Mouse (Mus musculus): Measurements from ENCODE around the gene Asz1.

The Asz1 gene

DNA sequence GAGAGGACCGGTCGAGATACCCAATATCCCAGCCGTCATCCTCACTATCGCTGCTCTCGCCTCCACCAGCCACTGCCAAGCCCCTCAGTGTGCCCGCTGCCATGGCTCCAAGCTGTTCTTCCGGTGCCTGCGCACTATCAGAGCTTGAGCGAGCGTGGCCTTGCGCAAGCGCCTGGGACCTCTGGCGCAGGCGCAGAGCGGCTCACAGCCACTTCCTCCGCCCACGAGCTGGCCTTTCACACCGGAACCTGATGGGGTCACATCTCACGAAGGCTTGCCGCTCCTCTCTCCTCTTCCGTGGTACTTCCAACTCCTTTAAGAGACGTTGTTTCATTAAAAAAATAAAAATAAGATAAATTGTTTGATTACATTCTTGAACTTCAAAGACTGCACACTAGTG is at the start of gene Asz1:
TSS of gene Asz1 (minus strand) at position 128 of the 400 bp plus-strand sequence.
- no peak for DNase-seq

DNA sequence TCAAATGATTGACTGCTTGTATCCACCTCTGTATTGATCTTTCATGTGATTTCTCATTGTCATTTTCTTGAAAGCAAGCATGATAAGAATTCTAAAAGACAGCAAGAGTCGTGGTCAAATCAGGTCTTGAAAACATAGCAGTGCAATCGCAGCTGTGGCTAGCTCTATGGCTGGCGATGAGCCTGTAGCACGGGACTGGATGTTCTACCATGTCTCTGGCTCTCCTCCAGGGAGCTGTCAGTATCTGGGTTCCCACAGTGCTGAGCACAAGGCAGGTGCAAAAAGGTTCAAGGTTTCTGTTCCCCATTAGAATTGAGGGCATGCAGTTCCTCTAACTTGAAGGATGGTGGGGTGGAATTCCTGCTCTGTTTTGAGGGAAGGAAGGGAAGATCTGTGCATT is 44.2 kb upstream of the Asz1 start:
- no peak for DNase-seq

DNA sequence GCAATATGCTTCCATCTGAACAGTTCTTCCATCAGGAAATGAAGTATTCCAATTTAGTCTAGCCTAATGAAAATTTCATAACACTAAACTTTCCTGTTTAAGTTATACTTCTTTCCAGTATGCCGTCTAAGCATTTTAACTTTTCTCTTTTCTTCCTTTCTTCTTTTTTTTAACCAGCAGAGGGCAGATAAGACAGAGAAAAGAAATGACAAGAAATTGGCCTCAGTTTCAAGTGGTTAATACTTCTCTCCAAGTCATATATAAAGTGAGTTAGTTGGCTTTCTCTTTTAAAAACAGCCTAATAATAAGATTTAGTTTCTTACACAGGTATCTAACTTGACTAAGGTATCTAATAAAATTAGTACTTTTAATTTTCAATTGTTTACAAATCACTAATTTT is 26.4 kb upstream of the Asz1 start:
- no peak for DNase-seq

GRCm38 (mm10) chr6:18128059-18128458 is 19.2 kb upstream of the Asz1 start:
- DNase-seq, result no peak

DNA sequence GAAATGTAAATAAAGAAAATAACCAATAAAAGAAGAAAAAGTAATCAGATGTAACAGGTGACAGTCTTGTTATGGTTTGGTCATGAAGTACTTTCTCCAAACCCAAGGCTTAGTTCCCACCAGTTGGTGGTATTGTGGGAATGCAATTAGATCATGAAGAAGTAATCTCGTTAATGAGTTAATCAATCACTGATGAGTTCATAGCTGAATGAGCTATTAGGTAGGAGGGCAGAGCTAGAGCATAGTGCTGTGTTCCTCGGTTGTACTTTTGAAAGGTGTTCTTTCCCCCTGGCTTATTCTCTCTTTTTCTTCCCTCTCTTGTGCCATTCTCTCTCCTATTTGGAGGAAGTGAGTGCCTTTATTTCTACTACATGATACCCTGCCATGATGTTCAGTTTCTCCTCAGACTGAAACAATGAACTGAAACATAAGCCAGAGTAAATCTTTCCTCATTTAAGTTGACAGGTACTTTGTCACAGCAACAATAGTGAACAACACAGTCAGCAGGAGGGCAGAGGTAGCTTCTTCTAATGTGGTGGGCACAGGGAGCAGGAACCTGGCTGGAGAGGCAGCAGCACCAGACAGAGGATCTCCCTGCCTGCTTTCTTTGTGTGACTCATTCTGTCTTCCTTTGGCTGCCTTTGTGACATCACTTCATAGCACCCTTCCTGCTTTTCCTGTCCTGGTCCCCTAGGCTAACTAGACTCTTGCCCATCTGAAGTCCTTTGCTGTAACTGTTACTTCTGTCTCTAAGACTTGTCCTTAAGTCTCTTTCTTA is 18.5 kb upstream of the Asz1 start:
- no peak for DNase-seq

DNA sequence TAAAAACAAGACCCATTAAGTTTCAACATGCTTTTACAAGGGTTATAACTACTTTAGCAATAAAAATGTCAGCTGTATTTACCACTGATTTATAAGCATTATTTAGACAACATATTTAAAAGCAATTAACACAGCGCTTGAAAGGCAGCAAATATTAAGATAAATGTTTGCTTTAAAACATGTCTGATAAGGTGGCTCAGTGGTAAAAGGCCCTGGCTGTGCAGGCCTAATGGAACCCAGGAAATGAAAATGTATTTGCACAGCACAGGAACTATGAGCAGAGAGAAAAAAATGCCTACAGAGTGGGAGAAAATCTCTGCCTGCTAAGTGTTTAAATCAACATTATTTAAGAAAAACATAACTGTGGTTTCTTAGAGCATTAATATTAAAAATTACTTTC is 12.0 kb downstream of the Asz1 start:
- DNase-seq, result no peak

DNA sequence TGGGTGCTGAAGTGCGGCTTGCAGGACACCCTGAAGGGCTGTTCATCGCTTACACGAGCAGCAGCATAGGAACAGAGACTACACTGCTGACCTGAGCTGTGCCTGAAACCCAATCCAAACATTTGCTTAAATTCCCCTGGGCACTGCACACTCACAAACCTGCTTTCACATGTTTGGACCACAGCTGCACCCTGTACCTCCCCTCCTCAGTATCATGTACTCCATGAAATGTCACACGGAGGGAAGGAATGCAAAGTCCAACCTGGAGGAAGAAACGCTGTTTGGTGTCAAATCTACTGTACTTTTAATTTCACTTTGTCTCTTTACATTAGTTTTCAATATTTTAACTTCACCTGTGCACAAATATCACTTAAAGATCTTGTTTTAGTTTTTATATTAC is 19.8 kb downstream of the Asz1 start:
- no peak for DNase-seq

- no peak for DNase-seq
Measured at GRCm38 (mm10) chr6:18087160-18087804, 21.6 kb downstream of the Asz1 start.

DNA sequence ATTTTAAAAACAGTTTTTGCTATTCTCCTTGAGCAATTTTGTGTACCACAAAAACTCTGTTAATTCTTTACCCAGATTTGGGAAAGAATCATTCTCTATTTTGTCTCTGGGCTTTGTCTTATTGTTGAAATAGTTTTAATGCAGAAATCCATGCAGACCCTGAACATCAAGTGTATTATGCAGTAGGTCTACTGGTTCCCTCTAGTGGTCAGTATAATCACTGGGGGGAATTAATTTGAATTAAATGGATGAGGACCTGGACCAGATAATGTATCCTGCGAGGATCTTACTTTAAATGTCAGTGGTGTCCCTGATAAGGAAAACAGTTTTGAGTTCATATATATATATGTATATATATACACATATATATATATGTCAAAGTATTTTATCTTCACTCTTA is 30.2 kb downstream of the Asz1 start:
- no peak for DNase-seq

DNA sequence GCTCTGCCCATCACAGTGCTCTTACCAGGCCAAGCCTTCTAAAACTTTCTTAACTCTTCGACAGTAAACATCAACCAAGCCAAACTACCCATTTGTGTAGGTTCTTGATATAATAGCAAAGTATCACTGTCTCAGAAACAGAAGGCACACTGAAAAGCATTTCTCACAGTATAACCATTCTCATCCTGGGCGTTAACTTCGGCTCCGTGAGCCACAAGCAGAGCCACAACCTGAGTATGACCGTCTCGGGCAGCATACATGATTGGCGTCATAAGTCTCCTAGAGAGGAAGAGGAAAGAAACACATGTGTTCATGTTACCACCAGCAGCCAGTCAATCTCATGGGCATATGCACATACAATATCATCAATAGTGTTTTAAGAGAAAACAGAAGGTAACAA is 31.9 kb downstream of the Asz1 start:
- DNase-seq, result no peak

DNA sequence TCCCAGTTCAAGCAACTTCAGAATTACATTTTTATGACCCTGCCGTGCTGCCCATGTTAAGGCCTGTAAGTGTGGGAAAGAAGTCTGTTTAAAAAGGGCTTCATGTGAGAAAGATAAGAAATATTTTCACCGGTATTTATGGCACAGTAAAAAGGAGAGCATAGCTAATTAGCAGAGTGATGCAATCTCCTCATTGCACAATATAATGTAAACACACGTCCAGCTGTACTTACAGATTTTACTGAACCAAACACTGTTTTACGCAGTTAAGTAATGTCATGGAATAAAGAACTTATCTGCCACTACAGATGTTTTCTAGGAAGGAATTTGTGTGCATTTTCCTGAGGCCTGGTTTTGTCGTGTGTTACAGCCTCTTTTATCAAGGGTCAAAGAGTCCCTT is 32.3 kb downstream of the Asz1 start:
- no peak for DNase-seq

DNA sequence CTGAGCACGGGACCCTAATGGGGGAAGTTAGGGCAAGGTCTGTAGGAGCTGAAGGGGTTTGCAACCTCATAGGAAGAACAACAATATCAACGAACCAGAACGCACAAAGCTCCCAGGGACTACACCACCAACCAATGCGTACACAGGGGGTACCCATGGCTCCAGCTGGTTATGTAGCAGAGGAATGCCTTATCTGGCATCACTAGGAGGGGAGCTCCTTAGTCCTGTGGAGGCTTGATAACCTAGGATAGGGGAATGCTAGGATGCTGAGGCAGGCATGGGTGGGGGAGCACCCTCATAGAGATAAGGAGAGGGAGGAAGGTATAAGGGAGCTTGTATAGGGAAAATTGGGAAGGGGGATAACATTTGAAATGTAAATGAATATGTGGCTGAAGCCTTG is 51.0 kb downstream of the Asz1 start:
- DNase-seq, result no peak

DNA sequence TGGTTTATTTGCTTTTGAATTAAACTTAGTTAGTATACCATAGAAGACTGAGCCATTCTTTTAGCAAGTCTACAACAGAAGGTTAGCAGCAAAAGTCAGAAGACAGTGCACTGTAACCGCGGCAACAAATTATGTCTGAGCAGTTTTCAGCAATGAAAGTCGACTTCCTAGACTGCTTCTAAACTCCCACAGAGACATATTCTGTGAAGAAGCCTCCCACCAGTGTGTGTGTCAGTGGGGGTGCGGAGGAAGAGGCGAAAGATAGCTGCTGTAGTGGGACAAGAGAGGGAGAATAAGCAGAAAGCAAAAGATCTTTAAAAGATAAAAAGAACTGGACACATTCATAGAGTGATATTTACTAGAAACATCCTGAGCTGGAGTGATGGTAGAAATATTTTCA is 57.2 kb downstream of the Asz1 start:
- peak; percentile 35 for DNase-seq

DNA sequence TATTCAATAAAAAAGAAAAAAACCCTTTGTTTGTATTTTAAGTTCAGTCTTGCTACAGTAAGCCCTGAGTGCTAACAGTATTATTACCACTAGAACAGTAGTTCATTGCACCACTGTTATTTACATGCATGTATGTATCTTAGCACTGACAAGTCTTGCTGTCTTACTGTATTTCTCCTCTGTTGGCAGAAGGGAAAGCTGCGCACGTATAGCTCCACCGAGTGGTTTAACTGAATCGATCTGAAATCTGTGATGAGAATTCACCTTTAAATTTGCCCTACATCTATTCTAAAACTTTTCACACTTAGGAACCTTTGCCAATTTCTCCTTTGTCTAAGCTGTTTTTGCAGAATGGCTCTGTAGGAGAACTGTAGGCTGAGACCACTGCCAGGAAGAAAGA is 64.6 kb downstream of the Asz1 start:
- DNase-seq, result no peak

DNA sequence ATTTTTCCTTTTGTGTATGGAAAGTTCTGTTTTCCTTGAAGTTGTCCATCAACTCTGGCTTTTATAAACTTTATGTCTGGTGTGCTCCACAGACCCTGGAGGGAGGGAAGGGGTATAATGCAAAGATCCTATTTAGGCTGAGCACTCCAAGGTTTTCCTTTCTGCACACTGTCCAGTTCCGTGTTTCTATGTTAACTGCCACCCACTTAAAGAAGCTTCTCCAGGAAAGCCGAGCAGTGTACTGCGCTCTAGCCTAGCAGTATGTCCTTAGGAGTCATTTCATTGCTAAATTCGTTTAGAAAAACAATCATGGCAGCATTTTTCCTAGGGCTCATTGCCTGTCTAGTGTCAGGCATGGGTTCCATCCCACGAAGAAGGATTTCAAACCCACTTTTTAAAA is 65.7 kb downstream of the Asz1 start:
- DNase-seq, result no peak

- DNase-seq, result no peak
Measured at GRCm38 (mm10) chr6:18032271-18032670, 76.6 kb downstream of the Asz1 start.

DNA sequence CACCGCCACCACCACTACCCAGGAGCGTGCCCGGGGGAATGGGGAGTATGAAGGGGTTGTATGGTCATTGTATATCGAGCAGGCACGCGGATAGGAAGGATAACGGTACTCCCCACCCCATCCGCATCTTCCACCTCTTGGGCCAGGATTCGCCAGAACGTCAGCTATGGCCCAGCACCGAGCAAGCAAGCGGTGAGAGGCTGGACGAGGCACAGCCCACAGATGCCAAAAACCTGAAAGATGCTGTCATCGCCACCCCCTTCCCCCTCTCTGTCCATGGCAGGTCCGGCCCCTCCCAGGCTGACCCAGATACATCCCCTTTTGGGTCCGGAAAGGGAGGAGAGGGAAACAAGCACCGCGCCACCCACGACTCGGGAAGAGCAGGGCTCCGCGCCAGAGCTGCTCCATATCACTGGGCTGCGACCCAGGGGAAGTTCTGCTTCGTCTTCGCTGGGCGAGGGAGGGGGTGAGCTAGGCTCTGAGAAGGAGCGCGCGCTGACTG is 77.3 kb downstream of the Asz1 start:
- DNase-seq, result peak; percentile 60

DNA sequence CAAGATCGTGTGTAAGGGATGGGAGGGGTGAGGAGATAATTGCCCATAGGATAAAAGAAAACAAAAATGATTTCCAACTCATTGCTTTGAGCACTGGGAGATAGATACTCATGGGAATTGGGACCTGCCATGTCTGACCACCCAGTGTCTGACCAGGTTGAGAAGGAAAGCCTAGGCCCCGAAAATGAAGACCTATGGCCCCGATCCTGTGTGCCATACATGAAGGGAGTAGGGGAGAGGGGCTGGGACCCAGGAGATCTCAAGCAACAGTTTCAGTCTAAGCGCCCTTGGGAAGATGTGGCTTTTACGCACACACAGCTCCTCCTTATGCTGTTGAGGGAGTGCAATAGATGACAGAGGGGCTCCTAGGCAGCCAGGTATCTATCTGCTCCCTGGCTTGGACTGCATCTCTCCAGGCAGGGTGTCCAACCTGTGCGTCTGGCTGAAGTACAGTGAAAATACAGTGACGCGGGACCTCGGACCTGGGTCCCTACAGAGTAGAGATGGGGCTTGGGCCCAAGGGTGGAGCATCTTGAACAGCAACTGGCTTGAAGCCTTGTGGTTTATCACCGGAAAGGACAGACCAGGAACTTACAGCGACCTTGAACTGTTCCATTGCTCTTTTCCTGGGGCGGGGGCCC is 77.9 kb downstream of the Asz1 start:
- peak; percentile 16 for DNase-seq

DNA sequence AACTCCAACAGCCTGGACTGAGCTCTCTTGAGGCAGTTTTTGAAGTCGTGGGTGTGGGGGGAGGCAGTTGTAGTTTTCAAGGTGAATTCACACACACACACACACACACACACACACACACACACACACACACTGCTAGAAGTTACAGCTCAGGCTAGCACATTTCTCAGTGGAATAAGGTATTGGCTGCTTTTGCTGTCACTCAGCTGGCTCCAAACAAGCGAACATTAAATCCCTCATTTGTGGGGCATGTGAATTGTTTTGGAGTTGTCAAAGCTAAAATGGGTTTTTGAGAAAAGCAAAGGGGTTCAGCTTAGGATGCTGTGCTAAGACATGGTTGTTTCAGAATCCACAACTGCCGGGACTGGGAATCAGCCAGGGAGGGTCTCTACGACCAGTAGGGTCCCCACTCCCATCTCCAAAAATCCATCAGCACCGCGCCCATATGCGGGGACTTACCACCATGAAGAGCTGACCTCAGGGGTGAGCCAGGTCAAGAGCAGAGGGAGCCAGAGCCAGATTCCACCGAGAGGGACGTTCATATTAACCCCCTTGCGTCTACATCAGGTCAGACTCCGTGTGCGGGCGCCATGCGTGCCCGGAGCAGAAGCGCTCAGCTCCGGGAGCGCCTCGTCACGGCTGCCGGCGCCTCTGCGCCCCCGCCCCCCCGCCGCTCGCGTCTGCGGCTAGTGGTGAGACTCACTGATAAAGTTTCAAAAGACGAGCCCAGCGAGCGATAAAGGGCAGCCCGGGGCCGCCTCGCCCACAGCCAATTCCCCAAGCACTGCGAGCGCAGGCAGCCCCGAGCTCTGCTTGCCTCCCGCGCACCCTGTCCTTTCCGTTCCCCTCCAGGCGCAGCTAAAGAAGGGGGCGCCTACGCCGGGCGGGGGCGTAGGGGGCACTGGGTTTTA is 78.9 kb downstream of the Asz1 start, which contains the start of gene Wnt2:
TSS of gene Wnt2 (minus strand) at position 840 of the 911 bp plus-strand sequence.
- peak; percentile 11 for DNase-seq

GRCm38 (mm10) chr6:18024133-18024794 is 84.6 kb downstream of the Asz1 start:
- DNase-seq, result no peak

DNA sequence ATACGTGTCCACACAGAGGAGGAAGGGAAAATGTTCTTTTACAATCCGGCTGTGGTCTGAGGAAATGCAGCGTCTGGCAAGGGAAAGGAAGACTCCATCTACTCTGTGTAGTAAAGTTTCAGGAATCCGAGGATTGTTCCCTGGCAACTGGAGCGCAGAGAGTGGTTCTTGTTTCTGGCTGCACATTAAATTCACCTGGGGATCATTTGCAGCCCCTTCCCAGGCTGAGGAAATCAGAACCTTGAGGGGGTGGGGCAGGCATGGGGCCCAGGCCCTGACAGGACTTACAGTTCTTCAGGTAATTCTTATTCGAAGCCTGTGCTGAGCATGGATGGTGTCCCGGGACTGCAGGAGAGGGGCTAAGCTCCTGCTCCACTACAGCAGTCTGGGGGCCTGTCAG is 95.5 kb downstream of the Asz1 start:
- no peak for DNase-seq

- DNase-seq, result no peak
Measured at GRCm38 (mm10) chr6:18007356-18007755, 101.5 kb downstream of the Asz1 start.
